Mouse (Mus musculus): Measurements from ENCODE around the gene Kcnab1. TPM values are rescaled to one million over a fixed set of nuclear protein-coding genes. Genes with fewer than 3 reads are reported as not detected.

Kcnab1 gene
- total and polyA plus RNA-seq, 3 experiments: 0.38 to 0.81 (median 0.76) TPM

DNA sequence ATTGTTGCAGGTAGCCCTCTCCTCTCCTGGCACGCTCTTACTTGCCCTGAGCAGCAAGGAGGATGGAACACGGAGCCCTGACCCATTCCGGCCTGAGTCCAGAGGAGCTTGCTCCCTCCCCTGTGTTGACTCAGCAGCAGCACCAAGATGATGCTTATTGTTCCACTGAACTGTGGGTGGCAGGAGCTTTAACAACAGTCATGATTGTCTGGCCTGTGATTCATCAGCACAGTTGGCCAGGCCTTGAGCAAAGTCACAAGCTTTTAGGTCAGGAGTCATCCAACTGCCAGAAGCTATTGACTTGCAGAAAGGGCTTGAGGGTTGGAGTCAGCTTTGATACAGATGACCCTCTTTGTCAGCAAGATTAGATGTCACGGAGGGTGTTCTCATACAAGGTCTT is 187.8 kb downstream of the Kcnab1 start (continued):
- TF ChIP-seq GABPA (IDR thresholded peaks at IDR 0.05; ENCODE audit: insufficient replicate concordance, low read depth, low read length) (no peak), POLR2A (IDR thresholded peaks at IDR 0.05; ENCODE audit: low read depth, low read length) (no peak), RAD21 (IDR thresholded peaks at IDR 0.05; ENCODE audit: low read depth, low read length) (no peak), NRF1 (IDR thresholded peaks at IDR 0.05; ENCODE audit: low read depth, low read length) (no peak), ETS1 (conservative IDR thresholded peaks at IDR 0.05; ENCODE audit: low read depth, low read length) (no peak)

- no peaks in the 10 kb centered on the region for H3K27me3 ChIP-seq (replicated peaks)
Measured at GRCm38 (mm10) chr3:65299205-65299604, 190.0 kb downstream of the Kcnab1 start.

DNA sequence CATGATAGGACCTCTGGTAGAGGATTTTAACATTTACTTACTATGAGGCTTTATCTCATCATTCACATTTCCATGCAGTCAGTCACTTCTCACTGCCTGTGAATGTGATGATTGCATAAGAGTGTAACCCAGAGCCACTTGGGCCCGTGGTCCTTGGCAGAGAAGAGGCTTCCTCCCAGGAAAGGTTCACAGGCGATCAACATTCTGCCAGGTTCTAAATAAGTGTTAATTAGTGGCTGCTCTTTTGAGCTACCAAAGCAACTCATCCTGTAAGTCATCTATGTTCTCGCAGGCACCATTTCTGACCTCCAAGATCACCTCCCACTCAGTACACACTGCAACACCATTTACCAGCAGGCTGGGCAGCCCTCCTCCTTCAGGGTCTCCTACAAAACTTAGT is 192.3 kb downstream of the Kcnab1 start:
- in situ Hi-C loops (cut with MboI; ENCODE audit: low pct_ligation_motif_present, low pct_unique_long_range_greater_than_20kb, low sequenced_read_pairs) (no loop called here), dilution Hi-C loops (cut with MboI; ENCODE audit: extremely low pct_ligation_motif_present, extremely low pct_unique_long_range_greater_than_20kb, low sequenced_read_pairs) (no loop called here)
- TF ChIP-seq USF1 (IDR thresholded peaks at IDR 0.05; ENCODE audit: low read depth, low read length): no peak
- no peak for TF ChIP-seq CHD2 (IDR thresholded peaks at IDR 0.05; ENCODE audit: low read length)
- no peak for TF ChIP-seq IRF4 (IDR thresholded peaks at IDR 0.05; ENCODE audit: low read depth, low read length)
- no peak for TF ChIP-seq MAX (IDR thresholded peaks at IDR 0.05; ENCODE audit: low read length)
- no peak for TF ChIP-seq JUND (conservative IDR thresholded peaks at IDR 0.05; ENCODE audit: low read depth, low read length)
- TF ChIP-seq NRF1 (IDR thresholded peaks at IDR 0.05; ENCODE audit: low read depth, low read length): no peak
- no peak for TF ChIP-seq CTCF (conservative IDR thresholded peaks at IDR 0.05 in 1 of 2, IDR thresholded peaks at IDR 0.05 in 1 of 2; ENCODE audit: low read depth in 2 of 2, low read length in 2 of 2)
- TF ChIP-seq ZKSCAN1 (IDR thresholded peaks at IDR 0.05; ENCODE audit: borderline replicate concordance, low read depth, low read length): no peak
- TF ChIP-seq RAD21 (IDR thresholded peaks at IDR 0.05; ENCODE audit: low read depth, low read length): no peak
- TF ChIP-seq JUN (IDR thresholded peaks at IDR 0.05; ENCODE audit: insufficient read depth, low read depth, low read length): no peak
- no peak for TF ChIP-seq TCF12 (IDR thresholded peaks at IDR 0.05; ENCODE audit: low read depth, low read length)
- no peak for TF ChIP-seq MAZ (IDR thresholded peaks at IDR 0.05; ENCODE audit: low read depth, low read length)
- no peak for TF ChIP-seq HCFC1 (IDR thresholded peaks at IDR 0.05; ENCODE audit: low read depth, low read length)
- no peak for TF ChIP-seq ZC3H11A (IDR thresholded peaks at IDR 0.05; ENCODE audit: low read depth, low read length)
- no peak for TF ChIP-seq GABPA (IDR thresholded peaks at IDR 0.05; ENCODE audit: insufficient replicate concordance, low read depth, low read length)
- TF ChIP-seq BHLHE40 (IDR thresholded peaks at IDR 0.05; ENCODE audit: low read depth, low read length): no peak
- no peak for TF ChIP-seq USF2 (conservative IDR thresholded peaks at IDR 0.05; ENCODE audit: low read depth, low read length)
- Histone ChIP-seq H3K79me2 (replicated peaks; ENCODE audit: control insufficient read depth, extremely low read depth, insufficient read depth, poor library complexity, severe bottlenecking) (no peaks in the 10 kb centered on the region), H3K4me2 (ENCODE audit: insufficient read depth, low read depth, poor library complexity, severe bottlenecking) (no peak overlapping the region), H3K27me3 (replicated peaks) (no peaks in the 10 kb centered on the region), H3K9me3 (replicated peaks; ENCODE audit: low read length) (no peaks in the 10 kb centered on the region), H3K4me3 (replicated peaks in 1 of 3; ENCODE audit: low read depth in 2 of 3, low read length in 2 of 3, poor library complexity in 1 of 3) (no peak overlapping the region), H3K36me3 (replicated peaks in 1 of 2; ENCODE audit: control insufficient read depth in 1 of 2, insufficient read depth in 1 of 2, low read length in 1 of 2) (no peaks in the 10 kb centered on the region), H3K4me1 (ENCODE audit: control insufficient read depth in 1 of 2, insufficient read depth in 2 of 2) (no peaks in the 10 kb centered on the region), H3K9ac (ENCODE audit: insufficient read depth, low read depth) (no peak overlapping the region), H3K27ac (ENCODE audit: insufficient read depth, low read depth) (no peak overlapping the region)
- DNase-seq (ENCODE audit: extremely low read depth): no peak

More at GRCm38 (mm10) chr3:65299205-65299604, 190.0 kb downstream of the Kcnab1 start:
- Histone ChIP-seq H3K27ac (ENCODE audit: insufficient read depth, low read depth) (no peak overlapping the region), H3K9me3 (replicated peaks; ENCODE audit: low read length) (no peaks in the 10 kb centered on the region), H3K36me3 (replicated peaks in 1 of 2; ENCODE audit: control insufficient read depth in 1 of 2, insufficient read depth in 1 of 2, low read length in 1 of 2) (no peaks in the 10 kb centered on the region), H3K79me2 (replicated peaks; ENCODE audit: control insufficient read depth, extremely low read depth, insufficient read depth, poor library complexity, severe bottlenecking) (no peaks in the 10 kb centered on the region), H3K9ac (ENCODE audit: insufficient read depth, low read depth) (no peak overlapping the region), H3K4me3 (replicated peaks in 1 of 3; ENCODE audit: low read depth in 2 of 3, low read length in 2 of 3, poor library complexity in 1 of 3) (no peak overlapping the region), H3K4me2 (ENCODE audit: insufficient read depth, low read depth, poor library complexity, severe bottlenecking) (no peak overlapping the region), H3K4me1 (ENCODE audit: control insufficient read depth in 1 of 2, insufficient read depth in 2 of 2) (0 out of 4 replicates have a peak, but pooled peaks cover 0 to 4% of the 10 kb centered on the region in 2 experiments)
- TF ChIP-seq ZKSCAN1 (IDR thresholded peaks at IDR 0.05; ENCODE audit: borderline replicate concordance, low read depth, low read length): no peak
- no peak for TF ChIP-seq MAX (IDR thresholded peaks at IDR 0.05; ENCODE audit: low read length)
- TF ChIP-seq ZMIZ1 (IDR thresholded peaks at IDR 0.05; ENCODE audit: low read depth, low read length): no peak
- no peak for TF ChIP-seq ELF1 (IDR thresholded peaks at IDR 0.05; ENCODE audit: low read depth, low read length)
- no peak for TF ChIP-seq POLR2AphosphoS2 (IDR thresholded peaks at IDR 0.05; ENCODE audit: low read depth, low read length)
- TF ChIP-seq CHD1 (IDR thresholded peaks at IDR 0.05; ENCODE audit: low read depth, low read length): no peak
- no peak for TF ChIP-seq PAX5 (IDR thresholded peaks at IDR 0.05; ENCODE audit: low read length)
- TF ChIP-seq MYC (IDR thresholded peaks at IDR 0.05; ENCODE audit: low read depth, low read length): no peak
- no peak for TF ChIP-seq UBTF (IDR thresholded peaks at IDR 0.05; ENCODE audit: low read depth, low read length)
- no peak for TF ChIP-seq ZNF384 (IDR thresholded peaks at IDR 0.05; ENCODE audit: low read depth, low read length)
- TF ChIP-seq POLR2A (IDR thresholded peaks at IDR 0.05; ENCODE audit: low read depth, low read length): no peak
- no peak for TF ChIP-seq MEF2A (IDR thresholded peaks at IDR 0.05; ENCODE audit: borderline replicate concordance, low read depth, low read length)
- no peak for TF ChIP-seq ZC3H11A (IDR thresholded peaks at IDR 0.05; ENCODE audit: low read depth, low read length)
- TF ChIP-seq GABPA (IDR thresholded peaks at IDR 0.05; ENCODE audit: insufficient replicate concordance, low read depth, low read length): no peak
- TF ChIP-seq USF1 (IDR thresholded peaks at IDR 0.05; ENCODE audit: low read depth, low read length): no peak
- no peak for TF ChIP-seq SIN3A (IDR thresholded peaks at IDR 0.05; ENCODE audit: low read length)
- TF ChIP-seq MAZ (IDR thresholded peaks at IDR 0.05; ENCODE audit: low read depth, low read length): no peak
- no peak for TF ChIP-seq SMC3 (IDR thresholded peaks at IDR 0.05; ENCODE audit: low read depth, low read length)
- no peak for TF ChIP-seq MAFK (IDR thresholded peaks at IDR 0.05; ENCODE audit: insufficient replicate concordance, low read length)
- dilution Hi-C loops (cut with MboI; ENCODE audit: extremely low pct_ligation_motif_present, extremely low pct_unique_long_range_greater_than_20kb, low sequenced_read_pairs): no loop called here
- in situ Hi-C loops (cut with MboI; ENCODE audit: low pct_ligation_motif_present, low pct_unique_long_range_greater_than_20kb, low sequenced_read_pairs): no loop called here
- DNase-seq (ENCODE audit: extremely low read depth): no peak
